Mouse (Mus musculus): ENCODE measurements around the gene Zfp661. TPM values are rescaled to one million over a fixed set of nuclear protein-coding genes. Genes with fewer than 3 reads are reported as not detected.
"Not testable (repeated sequence)": the region's sequence is repeated elsewhere in the genome, so short reads cannot be mapped to it uniquely, and the experiment has no call there.

The Zfp661 gene
- polyA plus RNA-seq, 1 experiment from 2014 or later: 6.3 TPM

GRCm38 (mm10) chr2:127612288-127612687, 25.4 kb upstream of the Zfp661 start:
- Histone ChIP-seq H3K27ac (ENCODE audit: low read depth, low read length) (no peak overlapping the region), H3K27me3 (replicated peaks; ENCODE audit: control insufficient read depth, insufficient read depth, low read length) (no peaks in the 10 kb centered on the region), H3K9ac (ENCODE audit: low read depth, low read length) (no peak overlapping the region), H3K9me3 (ENCODE audit: control insufficient read depth, low read length) (no peaks in the 10 kb centered on the region), H3K36me3 (ENCODE audit: control insufficient read depth, insufficient read depth, low read length) (no peaks in the 10 kb centered on the region), H3K4me1 (ENCODE audit: control insufficient read depth, insufficient read depth, low read depth, low read length) (no peaks in the 10 kb centered on the region), H3K4me2 (ENCODE audit: low read length) (no peak overlapping the region), H3K4me3 (ENCODE audit: low read length) (no peak overlapping the region)
- no peak for ATAC-seq
- WGBS: 88% methylated on average over 4 of the region's 4 CpGs

GRCm38 (mm10) chr2:127611386-127611785, 24.5 kb upstream of the Zfp661 start:
- H3K4me2 ChIP-seq (ENCODE audit: low read length): no peak overlapping the region
- no peaks in the 10 kb centered on the region for H3K27me3 ChIP-seq (replicated peaks; ENCODE audit: control insufficient read depth, insufficient read depth, low read length)
- no peak overlapping the region for H3K27ac ChIP-seq (ENCODE audit: low read depth, low read length)
- ATAC-seq: no peak
- H3K4me1 ChIP-seq (ENCODE audit: control insufficient read depth, insufficient read depth, low read depth, low read length): no peaks in the 10 kb centered on the region
- 81% methylated on average over 4 of the region's 4 CpGs for WGBS
- no peaks in the 10 kb centered on the region for H3K36me3 ChIP-seq (ENCODE audit: control insufficient read depth, insufficient read depth, low read length)
- H3K9ac ChIP-seq (ENCODE audit: low read depth, low read length): no peak overlapping the region
- no peaks in the 10 kb centered on the region for H3K9me3 ChIP-seq (ENCODE audit: control insufficient read depth, low read length)
- H3K4me3 ChIP-seq (ENCODE audit: low read length): no peak overlapping the region

- no peak for ATAC-seq
- WGBS: 12% methylated on average over 5 of the region's 5 CpGs
Measured at GRCm38 (mm10) chr2:127608986-127609385, 22.1 kb upstream of the Zfp661 start.

GRCm38 (mm10) chr2:127608234-127608633, 21.3 kb upstream of the Zfp661 start:
- no peaks in the 10 kb centered on the region for H3K9me3 ChIP-seq (ENCODE audit: control insufficient read depth, low read length)
- H3K27ac ChIP-seq (ENCODE audit: low read depth, low read length): no peak overlapping the region
- H3K27me3 ChIP-seq (replicated peaks; ENCODE audit: control insufficient read depth, insufficient read depth, low read length): no peaks in the 10 kb centered on the region
- H3K4me3 ChIP-seq (ENCODE audit: low read length): no peak overlapping the region
- peaks cover 18% of the 10 kb centered on the region for H3K36me3 ChIP-seq (ENCODE audit: control insufficient read depth, insufficient read depth, low read length)
- 43% methylated on average over 3 of the region's 3 CpGs for WGBS
- peak; percentile 69 for ATAC-seq
- no peaks in the 10 kb centered on the region for H3K4me1 ChIP-seq (ENCODE audit: control insufficient read depth, insufficient read depth, low read depth, low read length)
- H3K9ac ChIP-seq (ENCODE audit: low read depth, low read length): no peak overlapping the region
- H3K4me2 ChIP-seq (ENCODE audit: low read length): no peak overlapping the region

More at GRCm38 (mm10) chr2:127608986-127609385, 22.1 kb upstream of the Zfp661 start:
- no peaks in the 10 kb centered on the region for H3K4me1 ChIP-seq (ENCODE audit: control insufficient read depth, insufficient read depth, low read depth, low read length)
- H3K27me3 ChIP-seq (replicated peaks; ENCODE audit: control insufficient read depth, insufficient read depth, low read length): no peaks in the 10 kb centered on the region
- H3K9ac ChIP-seq (ENCODE audit: low read depth, low read length): no peak overlapping the region
- peaks cover 15% of the 10 kb centered on the region for H3K36me3 ChIP-seq (ENCODE audit: control insufficient read depth, insufficient read depth, low read length)
- H3K27ac ChIP-seq (ENCODE audit: low read depth, low read length): no peak overlapping the region
- no peak overlapping the region for H3K4me3 ChIP-seq (ENCODE audit: low read length)
- no peak overlapping the region for H3K4me2 ChIP-seq (ENCODE audit: low read length)
- H3K9me3 ChIP-seq (ENCODE audit: control insufficient read depth, low read length): no peaks in the 10 kb centered on the region

- ATAC-seq: no peak
- Histone ChIP-seq H3K27me3 (replicated peaks; ENCODE audit: control insufficient read depth, insufficient read depth, low read length) (no peaks in the 10 kb centered on the region), H3K36me3 (ENCODE audit: control insufficient read depth, insufficient read depth, low read length) (peaks cover 34% of the 10 kb centered on the region), H3K9me3 (ENCODE audit: control insufficient read depth, low read length) (no peaks in the 10 kb centered on the region), H3K4me2 (ENCODE audit: low read length) (no peak overlapping the region), H3K4me3 (ENCODE audit: low read length) (no peak overlapping the region), H3K9ac (ENCODE audit: low read depth, low read length) (no peak overlapping the region), H3K27ac (ENCODE audit: low read depth, low read length) (no peak overlapping the region), H3K4me1 (ENCODE audit: control insufficient read depth, insufficient read depth, low read depth, low read length) (no peaks in the 10 kb centered on the region)
- WGBS: 86% methylated on average over 3 of the region's 3 CpGs
Measured at GRCm38 (mm10) chr2:127605203-127605602, 18.3 kb upstream of the Zfp661 start.

- H3K4me3 ChIP-seq (ENCODE audit: low read length); H3K4me1 ChIP-seq (ENCODE audit: control insufficient read depth, insufficient read depth, low read depth, low read length); H3K27ac ChIP-seq (ENCODE audit: low read depth, low read length); H3K27me3 ChIP-seq (replicated peaks; ENCODE audit: control insufficient read depth, insufficient read depth, low read length); H3K4me2 ChIP-seq (ENCODE audit: low read length); ATAC-seq; H3K9me3 ChIP-seq (ENCODE audit: control insufficient read depth, low read length); H3K9ac ChIP-seq (ENCODE audit: low read depth, low read length): not testable (repeated sequence)
- WGBS: 96% methylated on average over 5 of the region's 8 CpGs
- peaks cover 51% of the 10 kb centered on the region for H3K36me3 ChIP-seq (ENCODE audit: control insufficient read depth, insufficient read depth, low read length)
Measured at GRCm38 (mm10) chr2:127603383-127603782, 16.5 kb upstream of the Zfp661 start.

GRCm38 (mm10) chr2:127590840-127591239, 3.9 kb upstream of the Zfp661 start:
- ATAC-seq: no peak
- no peak overlapping the region for H3K4me2 ChIP-seq (ENCODE audit: low read length)
- H3K27me3 ChIP-seq (replicated peaks; ENCODE audit: control insufficient read depth, insufficient read depth, low read length): no peaks in the 10 kb centered on the region
- no peak overlapping the region for H3K9ac ChIP-seq (ENCODE audit: low read depth, low read length)
- peaks cover 6% of the 10 kb centered on the region; the same call in 1 of the 2 replicates for H3K36me3 ChIP-seq (ENCODE audit: control insufficient read depth, insufficient read depth, low read length)
- peaks cover 17% of the 10 kb centered on the region for H3K4me1 ChIP-seq (ENCODE audit: control insufficient read depth, insufficient read depth, low read depth, low read length)
- H3K27ac ChIP-seq (ENCODE audit: low read depth, low read length): no peak overlapping the region
- no peaks in the 10 kb centered on the region for H3K9me3 ChIP-seq (ENCODE audit: control insufficient read depth, low read length)
- H3K4me3 ChIP-seq (ENCODE audit: low read length): no peak overlapping the region
- WGBS: 81% methylated on average over 4 of the region's 4 CpGs

GRCm38 (mm10) chr2:127590204-127590603, 3.3 kb upstream of the Zfp661 start:
- no peak overlapping the region for H3K27ac ChIP-seq (ENCODE audit: low read depth, low read length)
- H3K9ac ChIP-seq (ENCODE audit: low read depth, low read length): no peak overlapping the region
- H3K36me3 ChIP-seq (ENCODE audit: control insufficient read depth, insufficient read depth, low read length): peaks cover 4% of the 10 kb centered on the region; the same call in 1 of the 2 replicates
- 81% methylated on average over 15 of the region's 15 CpGs for WGBS
- no peaks in the 10 kb centered on the region for H3K27me3 ChIP-seq (replicated peaks; ENCODE audit: control insufficient read depth, insufficient read depth, low read length)
- H3K4me2 ChIP-seq (ENCODE audit: low read length): no peak overlapping the region
- peaks cover 17% of the 10 kb centered on the region for H3K4me1 ChIP-seq (ENCODE audit: control insufficient read depth, insufficient read depth, low read depth, low read length)
- ATAC-seq: no peak
- H3K4me3 ChIP-seq (ENCODE audit: low read length): no peak overlapping the region
- H3K9me3 ChIP-seq (ENCODE audit: control insufficient read depth, low read length): no peaks in the 10 kb centered on the region

- no peak overlapping the region for H3K4me2 ChIP-seq (ENCODE audit: low read length)
- 90% methylated on average over 9 of the region's 9 CpGs for WGBS
- H3K4me3 ChIP-seq (ENCODE audit: low read length): no peak overlapping the region
- H3K27ac ChIP-seq (ENCODE audit: low read depth, low read length): no peak overlapping the region
- ATAC-seq: no peak
- H3K4me1 ChIP-seq (ENCODE audit: control insufficient read depth, insufficient read depth, low read depth, low read length): peaks cover 21% of the 10 kb centered on the region
- peaks cover 3% of the 10 kb centered on the region; the same call in 1 of the 2 replicates for H3K36me3 ChIP-seq (ENCODE audit: control insufficient read depth, insufficient read depth, low read length)
- H3K27me3 ChIP-seq (replicated peaks; ENCODE audit: control insufficient read depth, insufficient read depth, low read length): no peaks in the 10 kb centered on the region
- no peak overlapping the region for H3K9ac ChIP-seq (ENCODE audit: low read depth, low read length)
- no peaks in the 10 kb centered on the region for H3K9me3 ChIP-seq (ENCODE audit: control insufficient read depth, low read length)
Measured at GRCm38 (mm10) chr2:127588897-127589296, 2.0 kb upstream of the Zfp661 start.

- Histone ChIP-seq H3K4me2 (ENCODE audit: low read length) (peak overlapping the region; percentile 73), H3K36me3 (ENCODE audit: control insufficient read depth, insufficient read depth, low read length) (peaks cover 3% of the 10 kb centered on the region; the same call in 1 of the 2 replicates), H3K4me1 (ENCODE audit: control insufficient read depth, insufficient read depth, low read depth, low read length) (peaks cover 25% of the 10 kb centered on the region), H3K4me3 (ENCODE audit: low read length) (peak overlapping the region; percentile 70), H3K9ac (ENCODE audit: low read depth, low read length) (peak overlapping the region; percentile 90), H3K27ac (ENCODE audit: low read depth, low read length) (peak overlapping the region; percentile 94), H3K9me3 (ENCODE audit: control insufficient read depth, low read length) (no peaks in the 10 kb centered on the region), H3K27me3 (replicated peaks; ENCODE audit: control insufficient read depth, insufficient read depth, low read length) (no peaks in the 10 kb centered on the region)
- ATAC-seq: no peak; the same call in 1 of the 2 replicates
- WGBS: 0% methylated on average over 22 of the region's 22 CpGs
Measured at GRCm38 (mm10) chr2:127587514-127587844, 585 bp upstream of the Zfp661 start.

Data from hindbrain, embryonic 16.5 days (tissue).